Mouse (Mus musculus) hindbrain, embryonic 15.5 days (tissue): Measurements from ENCODE around the gene Tbp. TPM values are rescaled to one million over a fixed set of nuclear protein-coding genes. Genes with fewer than 3 reads are reported as not detected.

Experiments used
- ATAC-seq: fragments of 200-750 bp; cut with Nextera tagmentation; 2 replicates; pipeline ENCODE4 v1.8.0; 2017; ENCODE audit warnings: low read depth, moderate number of reproducible peaks, moderate TSS enrichment; ENCODE audit not compliant: low FRiP score
- H3K27ac ChIP-seq: fragments of 300-500 bp; sonication (generic); replicated peaks from 2 replicates; pipeline ENCODE4 v1.5.1; 2015; ENCODE audit warnings: mild to moderate bottlenecking, inconsistent platforms
- H3K27me3 ChIP-seq: fragments of 300-500 bp; sonication (generic); 2 replicates; pipeline ENCODE4 v1.6.1; 2015; ENCODE audit warnings: control low read depth, inconsistent platforms
- H3K36me3 ChIP-seq: fragments of 300-500 bp; sonication (generic); 2 replicates; pipeline ENCODE4 v1.6.1; 2015; ENCODE audit warnings: control low read depth, inconsistent platforms
- H3K4me1 ChIP-seq: fragments of 300-500 bp; sonication (generic); replicated peaks from 2 replicates; pipeline ENCODE4 v1.6.1; 2015; ENCODE audit warnings: control low read depth, inconsistent platforms
- H3K4me2 ChIP-seq: fragments of 300-500 bp; sonication (generic); 2 replicates; pipeline ENCODE4 v1.6.1; 2015; ENCODE audit warnings: moderate library complexity, mild to moderate bottlenecking, inconsistent platforms
- H3K4me3 ChIP-seq: fragments of 300-500 bp; sonication (generic); 2 replicates; pipeline ENCODE4 v1.5.1; 2015; ENCODE audit warnings: mild to moderate bottlenecking, inconsistent platforms
- H3K9ac ChIP-seq: fragments of 300-500 bp; sonication (generic); 2 replicates; pipeline ENCODE4 v1.6.1; 2015; ENCODE audit warnings: inconsistent platforms
- H3K9me3 ChIP-seq: fragments of 300-500 bp; sonication (generic); 2 replicates; pipeline ENCODE4 v1.6.1; 2016; ENCODE audit warnings: control low read depth, inconsistent platforms
- WGBS: fragments of 180-500 bp; shearing (Covaris S2); methylation state at CpG from one replicate; pipeline ENCODE4 v1.1.7; 2015; 5-methylcytosine and 5-hydroxymethylcytosine counted together
- polyA plus RNA-seq: library from polyadenylated mRNA; unstranded; fragments of >200 nt; fragmentation: Nextera tagmentation; extraction: Ambion mirVana; gene quantifications from 2 replicates; pipeline ENCODE4 v1.2.1, GENCODE M21; 2015

Gene Tbp
- 53.5 and 59.6 TPM in 2 replicates for polyA plus RNA-seq

- peak within 1 kb of the TSS; percentile 94 for H3K27ac ChIP-seq
- ATAC-seq: peak; percentile 95
- H3K9me3 ChIP-seq: no peaks in the 10 kb centered on the region
- H3K9ac ChIP-seq: peak within 1 kb of the TSS; percentile 80
- under 1% methylated on average over 63 of the region's 63 CpGs for WGBS
- peaks cover 21% of the 10 kb centered on the region for H3K36me3 ChIP-seq
- peak within 1 kb of the TSS; percentile 92 for H3K4me2 ChIP-seq
- peak within 1 kb of the TSS; percentile 78 for H3K4me3 ChIP-seq
- no peaks in the 10 kb centered on the region for H3K27me3 ChIP-seq
- peaks cover 40% of the 10 kb centered on the region for H3K4me1 ChIP-seq
Measured at GRCm38 (mm10) chr17:15499656-15500394, at the start of gene Tbp, which contains the start of gene Psmb1. Tbp (plus strand) TSS chr17:15499888. Psmb1 (minus strand) TSS chr17:15499751.

- no peaks in the 10 kb centered on the region for H3K27me3 ChIP-seq
- H3K27ac ChIP-seq: no peak overlapping the region
- no peaks in the 10 kb centered on the region; the same call in 1 of the 2 replicates for H3K36me3 ChIP-seq
- no peak overlapping the region for H3K9ac ChIP-seq
- no peaks in the 10 kb centered on the region for H3K9me3 ChIP-seq
- no peak overlapping the region for H3K4me2 ChIP-seq
- H3K4me1 ChIP-seq: no peaks in the 10 kb centered on the region
- 79% methylated on average over 4 of the region's 4 CpGs for WGBS
- ATAC-seq: no peak
- H3K4me3 ChIP-seq: no peak overlapping the region
Measured at GRCm38 (mm10) chr17:15455203-15455602, 44.5 kb upstream of the Tbp start.

GRCm38 (mm10) chr17:15456595-15456994, 43.1 kb upstream of the Tbp start:
- WGBS: 92% methylated on average over 2 of the region's 2 CpGs
- Histone ChIP-seq H3K27me3 (no peaks in the 10 kb centered on the region), H3K9me3 (no peaks in the 10 kb centered on the region), H3K9ac (no peak overlapping the region), H3K36me3 (no peaks in the 10 kb centered on the region; the same call in 1 of the 2 replicates), H3K4me3 (no peak overlapping the region), H3K4me1 (no peaks in the 10 kb centered on the region), H3K4me2 (no peak overlapping the region), H3K27ac (no peak overlapping the region)
- no peak for ATAC-seq

- Histone ChIP-seq H3K27ac (no peak overlapping the region), H3K9me3 (no peaks in the 10 kb centered on the region), H3K36me3 (no peaks in the 10 kb centered on the region; the same call in 1 of the 2 replicates), H3K9ac (no peak overlapping the region), H3K4me1 (no peaks in the 10 kb centered on the region), H3K27me3 (no peaks in the 10 kb centered on the region), H3K4me3 (no peak overlapping the region), H3K4me2 (no peak overlapping the region)
- 78% methylated on average over 4 of the region's 4 CpGs for WGBS
- ATAC-seq: no peak; the same call in 1 of the 2 replicates
Measured at GRCm38 (mm10) chr17:15459761-15460160, 39.9 kb upstream of the Tbp start.

DNA sequence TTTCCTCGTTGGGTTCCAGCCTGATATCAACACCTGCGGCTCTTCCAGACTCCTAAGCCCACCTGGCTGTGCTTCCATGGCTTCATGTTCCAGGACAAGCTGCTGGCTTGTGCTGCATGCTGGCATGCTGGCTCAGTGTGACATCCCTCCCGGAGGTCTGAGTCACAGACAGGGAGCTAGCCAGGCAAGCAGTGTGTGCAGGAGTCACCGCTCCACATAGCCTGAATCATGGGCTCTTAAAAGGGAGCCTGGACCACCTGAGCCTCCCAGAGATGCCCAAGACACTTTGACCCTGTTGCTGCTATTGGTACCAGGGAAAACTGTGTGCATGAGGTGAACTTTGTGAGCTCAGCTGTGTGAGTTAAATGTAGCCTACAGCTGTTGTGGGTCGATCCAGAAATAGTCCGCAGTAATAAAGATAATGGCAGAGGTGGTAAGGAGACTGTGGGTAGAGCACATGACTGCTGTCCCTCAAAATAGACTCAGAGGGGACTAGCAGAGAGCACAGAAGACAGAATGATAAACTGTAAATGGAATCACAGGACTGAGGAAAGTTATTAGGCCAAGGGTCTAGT, 37.7 kb upstream of the Tbp start:
- Histone ChIP-seq H3K36me3 (no peaks in the 10 kb centered on the region; the same call in none of the 2 replicates), H3K4me2 (no peak overlapping the region), H3K4me3 (no peak overlapping the region), H3K4me1 (no peaks in the 10 kb centered on the region), H3K9ac (no peak overlapping the region), H3K27me3 (no peaks in the 10 kb centered on the region), H3K9me3 (no peaks in the 10 kb centered on the region), H3K27ac (no peak overlapping the region)
- WGBS: 96% methylated on average over 6 of the region's 6 CpGs
- no peak for ATAC-seq

DNA sequence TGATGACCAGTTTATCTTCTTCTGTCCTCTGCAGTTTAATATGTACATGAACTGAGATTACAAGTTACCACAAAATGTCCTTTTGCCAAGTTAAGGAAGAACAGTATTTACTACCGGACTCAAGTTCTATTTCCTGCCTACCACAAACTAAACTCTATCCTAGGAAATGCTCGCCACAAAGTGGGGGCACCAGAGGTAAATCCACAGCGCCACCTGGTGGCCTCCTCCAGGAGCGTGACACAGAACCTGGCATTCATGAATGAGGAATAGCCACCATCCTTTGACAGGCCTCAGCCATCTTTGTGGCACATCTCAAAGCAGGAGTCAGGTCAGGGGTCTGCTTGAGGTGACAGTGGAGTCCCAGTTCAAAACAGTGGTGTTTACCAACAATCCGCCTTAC, 32.0 kb upstream of the Tbp start:
- Histone ChIP-seq H3K9me3 (no peaks in the 10 kb centered on the region), H3K4me1 (no peaks in the 10 kb centered on the region), H3K4me3 (no peak overlapping the region), H3K9ac (no peak overlapping the region), H3K36me3 (peaks cover 26% of the 10 kb centered on the region), H3K27me3 (no peaks in the 10 kb centered on the region), H3K4me2 (no peak overlapping the region), H3K27ac (no peak overlapping the region)
- WGBS: 22% methylated on average over 5 of the region's 5 CpGs
- 0 out of 2 replicates have a peak, but pooled peaks have one; percentile 30 for ATAC-seq

DNA sequence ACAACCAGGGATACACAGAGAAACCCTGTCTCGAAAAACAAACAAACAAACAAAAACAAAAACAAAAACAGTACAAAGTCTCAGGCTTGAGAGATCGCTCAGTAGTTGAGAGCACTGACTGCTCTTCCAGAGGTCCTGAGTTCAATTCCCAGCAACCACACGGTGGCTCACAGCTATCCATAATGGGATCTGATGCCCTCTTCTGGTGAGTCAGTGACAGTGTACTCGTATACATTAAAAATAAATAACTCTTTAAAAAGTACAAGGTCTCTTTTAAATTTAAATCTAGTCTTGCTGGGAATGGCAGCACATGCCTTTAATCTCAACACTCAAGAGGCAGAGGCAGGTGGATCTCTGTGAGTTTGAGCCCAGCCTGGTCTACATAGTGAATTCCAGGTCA, 27.0 kb upstream of the Tbp start:
- H3K9ac ChIP-seq: no peak overlapping the region
- WGBS: 96% methylated on average over 4 of the region's 4 CpGs
- H3K27ac ChIP-seq: no peak overlapping the region
- no peaks in the 10 kb centered on the region for H3K4me1 ChIP-seq
- peaks cover 76% of the 10 kb centered on the region for H3K36me3 ChIP-seq
- no peaks in the 10 kb centered on the region for H3K9me3 ChIP-seq
- no peak overlapping the region for H3K4me3 ChIP-seq
- no peak for ATAC-seq
- H3K27me3 ChIP-seq: no peaks in the 10 kb centered on the region
- no peak overlapping the region for H3K4me2 ChIP-seq

DNA sequence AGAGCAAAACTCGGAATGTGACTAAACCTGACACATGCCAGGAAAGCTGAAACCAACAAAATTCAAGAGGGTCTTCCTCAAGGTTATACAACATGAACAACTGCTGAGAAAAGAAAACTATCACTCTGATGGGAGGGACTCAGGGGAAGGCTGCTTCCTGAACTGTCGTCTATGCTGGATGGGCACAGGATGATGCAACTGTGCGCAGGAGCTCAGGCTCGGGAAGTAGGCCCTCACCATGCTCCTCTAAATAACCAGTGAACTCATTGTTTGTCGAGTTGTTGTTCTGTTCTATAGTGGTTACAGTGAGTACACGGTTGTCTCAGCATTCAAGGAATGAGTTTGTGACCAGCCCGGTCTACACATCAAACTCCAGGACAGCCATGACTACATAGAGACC, 9.1 kb upstream of the Tbp start:
- Histone ChIP-seq H3K27me3 (no peaks in the 10 kb centered on the region), H3K27ac (no peak overlapping the region), H3K4me3 (no peak overlapping the region), H3K9ac (no peak overlapping the region), H3K9me3 (no peaks in the 10 kb centered on the region), H3K36me3 (peaks cover 50% of the 10 kb centered on the region), H3K4me1 (no peaks in the 10 kb centered on the region; the same call in 1 of the 2 replicates), H3K4me2 (no peak overlapping the region)
- 94% methylated on average over 7 of the region's 7 CpGs for WGBS
- no peak for ATAC-seq

- H3K9me3 ChIP-seq: no peaks in the 10 kb centered on the region
- H3K27ac ChIP-seq: peak overlapping the region; percentile 94
- no peaks in the 10 kb centered on the region for H3K27me3 ChIP-seq
- peaks cover 18% of the 10 kb centered on the region for H3K36me3 ChIP-seq
- peak overlapping the region; percentile 92 for H3K4me2 ChIP-seq
- H3K4me3 ChIP-seq: peak overlapping the region; percentile 78
- under 1% methylated on average over 49 of the region's 50 CpGs for WGBS
- H3K9ac ChIP-seq: peak overlapping the region; percentile 72
- H3K4me1 ChIP-seq: peaks cover 40% of the 10 kb centered on the region
- ATAC-seq: peak; percentile 97
Measured at GRCm38 (mm10) chr17:15497882-15498752, 1.6 kb upstream of the Tbp start.

- WGBS: 47% methylated on average over 7 of the region's 7 CpGs
- no peak for ATAC-seq
- Histone ChIP-seq H3K27me3 (no peaks in the 10 kb centered on the region), H3K9ac (peak overlapping the region; percentile 72; the same call in 1 of the 2 replicates), H3K9me3 (no peaks in the 10 kb centered on the region), H3K4me1 (peaks cover 40% of the 10 kb centered on the region), H3K36me3 (peaks cover 14% of the 10 kb centered on the region; the same call in 1 of the 2 replicates), H3K4me2 (peak overlapping the region; percentile 92), H3K27ac (peak overlapping the region; percentile 94), H3K4me3 (peak overlapping the region; percentile 78)
Measured at GRCm38 (mm10) chr17:15498753-15499113, 955 bp upstream of the Tbp start.

GRCm38 (mm10) chr17:15510694-15511093, 11.0 kb downstream of the Tbp start:
- ATAC-seq: no peak
- Histone ChIP-seq H3K27ac (no peak overlapping the region), H3K4me3 (no peak overlapping the region), H3K9me3 (no peaks in the 10 kb centered on the region), H3K36me3 (peaks cover 95% of the 10 kb centered on the region), H3K4me2 (no peak overlapping the region), H3K9ac (no peak overlapping the region), H3K4me1 (no peaks in the 10 kb centered on the region), H3K27me3 (no peaks in the 10 kb centered on the region)
- WGBS: 82% methylated on average over 2 of the region's 2 CpGs

- no peak; the same call in 1 of the 2 replicates for ATAC-seq
Measured at GRCm38 (mm10) chr17:15517776-15518175, 18.1 kb downstream of the Tbp start.

More at GRCm38 (mm10) chr17:15517776-15518175, 18.1 kb downstream of the Tbp start:
- Histone ChIP-seq H3K27ac (no peak overlapping the region), H3K4me3 (no peak overlapping the region), H3K9ac (no peak overlapping the region), H3K9me3 (no peaks in the 10 kb centered on the region), H3K36me3 (peaks cover 89% of the 10 kb centered on the region), H3K4me2 (no peak overlapping the region), H3K27me3 (no peaks in the 10 kb centered on the region), H3K4me1 (no peaks in the 10 kb centered on the region)
- 77% methylated on average over 5 of the region's 5 CpGs for whole genome bisulfite sequencing
